Mouse (Mus musculus) frontal cortex, adult (tissue): ENCODE data around the gene 9430015G10Rik.
"Not testable (repeated sequence)": the region's sequence is repeated elsewhere in the genome, so short reads cannot be mapped to it uniquely, and the experiment has no call there.

Experiments
- ATAC-seq: cut with Nextera tagmentation; 2 replicates; pipeline ENCODE4 v1.9.2; 2017; ENCODE audit warnings: mild to moderate bottlenecking, moderate library complexity, mixed read lengths; ENCODE audit not compliant: low TSS enrichment

9430015G10Rik gene

GRCm38 (mm10) chr4:156097770-156098366 lies 11.9 kb upstream of the 9430015G10Rik start:
- ATAC-seq: no peak

- ATAC-seq: no peak
Observed at GRCm38 (mm10) chr4:156099427-156099826, 10.4 kb upstream of the 9430015G10Rik start.

- ATAC-seq: no peak
Observed at GRCm38 (mm10) chr4:156100501-156100900, 9.3 kb upstream of the 9430015G10Rik start.

- ATAC-seq: no peak
Observed at GRCm38 (mm10) chr4:156101481-156101903, 8.3 kb upstream of the 9430015G10Rik start.

GRCm38 (mm10) chr4:156103342-156103741 lies 6.4 kb upstream of the 9430015G10Rik start:
- ATAC-seq: no peak

- no peak for ATAC-seq
Observed at GRCm38 (mm10) chr4:156108606-156109546, 906 bp upstream of the 9430015G10Rik start.

- no peak for ATAC-seq
Observed at GRCm38 (mm10) chr4:156124077-156124476, 14.3 kb downstream of the 9430015G10Rik start.

- ATAC-seq: no peak
Observed at GRCm38 (mm10) chr4:156125393-156125792, 15.6 kb downstream of the 9430015G10Rik start.

- no peak for ATAC-seq
Observed at GRCm38 (mm10) chr4:156126841-156127240, 17.1 kb downstream of the 9430015G10Rik start.

GRCm38 (mm10) chr4:156128746-156129145 lies 19.0 kb downstream of the 9430015G10Rik start:
- no peak for ATAC-seq

GRCm38 (mm10) chr4:156130436-156130835 lies 20.7 kb downstream of the 9430015G10Rik start, which contains the start of gene Rnf223:
TSS of gene Rnf223 (plus strand) at chr4:156130513.
- ATAC-seq: no peak

- ATAC-seq: no peak
Observed at GRCm38 (mm10) chr4:156130940-156131339, 21.2 kb downstream of the 9430015G10Rik start.

- no peak for ATAC-seq
Observed at GRCm38 (mm10) chr4:156133334-156133733, 23.6 kb downstream of the 9430015G10Rik start.

GRCm38 (mm10) chr4:156133943-156134605 lies 24.3 kb downstream of the 9430015G10Rik start:
- no peak for ATAC-seq

- ATAC-seq: no peak
Observed at GRCm38 (mm10) chr4:156135112-156135511, 25.3 kb downstream of the 9430015G10Rik start.

GRCm38 (mm10) chr4:156135801-156136200 lies 26.0 kb downstream of the 9430015G10Rik start:
- no peak for ATAC-seq

- ATAC-seq: no peak
Observed at GRCm38 (mm10) chr4:156136285-156137100, 26.7 kb downstream of the 9430015G10Rik start.

GRCm38 (mm10) chr4:156150887-156151286 lies 41.1 kb downstream of the 9430015G10Rik start:
- ATAC-seq: not testable (repeated sequence)

- no peak for ATAC-seq
Observed at GRCm38 (mm10) chr4:156154771-156155170, 45.0 kb downstream of the 9430015G10Rik start.

- no peak for ATAC-seq
Observed at GRCm38 (mm10) chr4:156166477-156166876, 56.7 kb downstream of the 9430015G10Rik start.

- ATAC-seq: no peak
Observed at GRCm38 (mm10) chr4:156168611-156169010, 58.8 kb downstream of the 9430015G10Rik start.
